Mouse (Mus musculus): ENCODE results near the gene Atp2a2.

- no peak for TF ChIP-seq GATA1 (IDR thresholded peaks at IDR 0.05; ENCODE audit: borderline replicate concordance, low read length)
- no peak for TF ChIP-seq FLI1 (IDR thresholded peaks at IDR 0.05; ENCODE audit: low read length)
These were observed 86.6 kb downstream of the Atp2a2 start for GRCm38 (mm10) chr5:122415465-122415864.

Measured in megakaryocyte, embryonic 14.5 days (primary cell).